Mouse (Mus musculus): ENCODE data around the gene Jade1.

GRCm38 (mm10) chr3:41557267-41557995, 1.9 kb downstream of the Jade1 start:
- TF ChIP-seq CTCF (IDR thresholded peaks at IDR 0.05; ENCODE audit: borderline replicate concordance, insufficient read depth, low read length) (no peak), POLR2A (IDR thresholded peaks at IDR 0.05; ENCODE audit: low read depth, low read length) (no peak)
